ENCODE assay signal across 7 mouse cellular contexts in the genomic region with DNA sequence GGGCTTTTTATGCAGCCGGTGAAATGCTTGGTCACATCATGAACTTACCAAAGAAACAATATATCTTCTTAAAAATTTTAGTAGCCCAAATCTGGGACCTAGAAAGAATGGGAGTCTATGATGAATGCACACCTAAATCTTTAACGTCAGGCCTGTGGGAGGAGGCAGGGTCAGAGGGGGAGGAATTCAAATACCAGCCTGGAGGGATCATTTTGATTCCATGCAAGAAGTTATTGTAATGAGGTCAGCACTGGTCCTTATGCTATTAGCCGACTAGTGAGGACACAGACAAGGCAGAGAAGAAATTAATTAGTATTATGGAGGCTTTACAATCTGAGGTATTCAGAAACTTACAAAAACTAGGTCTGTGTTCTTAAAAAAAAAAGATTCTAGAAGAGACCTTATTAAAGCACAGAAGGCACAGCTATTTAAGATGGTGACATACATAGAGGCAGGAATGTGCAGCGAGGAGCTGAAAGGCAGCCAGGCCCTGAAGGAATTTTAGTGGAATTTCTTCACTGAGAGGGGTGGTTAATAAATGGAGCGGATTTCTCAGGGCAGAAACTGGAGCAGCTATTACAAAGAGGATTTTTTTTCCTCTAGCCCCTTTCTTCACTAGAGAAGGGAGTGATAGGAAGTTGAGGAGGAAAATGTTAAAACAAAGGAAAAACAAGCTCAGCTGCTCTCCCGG.
DNase-seq lines count a peak whose midpoint lies in the region.

No protein-coding gene starts in this region.

- DNase-seq in heart, postnatal 10 days = peak; percentile 29 to 37
- DNase-seq in heart, adult 8-10 months (ENCODE audit: low spot score) = no peak
- DNase-seq in ZHBTc4 (ENCODE audit: low read depth, low spot score) = peak; percentile 17
- peak; percentile 39 for DNase-seq in embryo, embryonic 9.5 days (ENCODE audit: extremely low spot score)
- peak; percentile 63 for DNase-seq in kidney, postnatal 14 days
- DNase-seq in adrenal gland, adult (ENCODE audit: inconsistent age in 2 of 2, low spot score in 1 of 2) = no peak
- DNase-seq in spleen, adult 12 weeks (ENCODE audit: low spot score) = no peak

- intact Hi-C loops in heart, postnatal 10 days (cut with DNase I) = no loop called here

Comparison
In these comparisons a context has a peak if more than half of its experiments do, and no peak if none do; other contexts are left out.
1. DNase-seq: peak in heart, postnatal 10 days (2 of 2), ZHBTc4 (single experiment), embryo, embryonic 9.5 days (single experiment) and kidney, postnatal 14 days (single experiment); none in heart, adult 8-10 months (single experiment), adrenal gland, adult (0 of 2) and spleen, adult 12 weeks (single experiment).